Mouse (Mus musculus): ENCODE results near the gene Ms4a13.
"Not testable (repeated sequence)": the region's sequence is repeated elsewhere in the genome, so short reads cannot be mapped to it uniquely, and the experiment has no call there.

DNA sequence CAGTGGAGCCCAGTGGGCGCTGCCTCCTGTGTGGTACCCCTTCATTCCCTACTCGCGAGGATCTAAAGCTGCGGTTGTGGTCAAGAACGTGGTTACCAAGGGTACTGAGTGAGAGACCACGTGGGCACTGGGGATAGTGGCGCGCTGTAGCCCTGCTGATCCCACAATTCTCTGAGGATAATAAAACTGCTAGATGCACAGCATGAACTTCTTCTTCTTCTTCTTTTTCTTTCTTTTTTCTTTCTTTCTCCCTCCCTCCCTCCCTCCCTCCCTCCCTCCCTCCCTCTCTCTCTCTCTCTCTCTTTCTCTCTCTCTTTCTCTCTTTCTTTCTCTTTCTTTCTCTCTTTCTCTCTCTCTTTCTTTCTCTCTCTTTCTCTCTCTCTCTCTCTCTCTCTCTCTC lies 65.8 kb downstream of the Ms4a13 start, which contains the start of gene 1700017D01Rik:
- not testable (repeated sequence) for TF ChIP-seq CTCF (IDR thresholded peaks at IDR 0.05; ENCODE audit: low read depth); EP300 (optimal IDR thresholded peaks at IDR 0.05)

Measured in stomach, postnatal 0 days (tissue).